Mouse (Mus musculus) forebrain, embryonic 10.5 days (tissue): ENCODE data around the gene Nat10. TPM values are rescaled to one million over a fixed set of nuclear protein-coding genes. Genes with fewer than 3 reads are reported as not detected.

Source experiments
- DNase-seq: peaks from one replicate; pipeline ENCODE4 v3.0.0-alpha.2; 2017; ENCODE audit warnings: low spot score; ENCODE audit errors: extremely low spot score
- H3K27ac ChIP-seq: fragments of 300-500 bp; sonication (generic); 2 replicates; pipeline ENCODE4 v1.5.1; 2016; ENCODE audit warnings: mild to moderate bottlenecking
- H3K27me3 ChIP-seq: fragments of 300-500 bp; sonication (generic); 2 replicates; pipeline ENCODE4 v1.6.1; 2016; ENCODE audit warnings: mild to moderate bottlenecking; ENCODE audit not compliant: poor library complexity, severe bottlenecking
- H3K36me3 ChIP-seq: fragments of 300-500 bp; sonication (generic); replicated peaks from 2 replicates; pipeline ENCODE4 v1.6.1; 2016; ENCODE audit warnings: mild to moderate bottlenecking, moderate library complexity
- H3K4me1 ChIP-seq: fragments of 300-500 bp; sonication (generic); 2 replicates; pipeline ENCODE4 v1.6.1; 2016
- H3K4me3 ChIP-seq: fragments of 300-500 bp; sonication (generic); 2 replicates; pipeline ENCODE4 v1.5.1; 2016; ENCODE audit warnings: mild to moderate bottlenecking, moderate library complexity
- H3K9me3 ChIP-seq: fragments of 300-500 bp; sonication (generic); 2 replicates; pipeline ENCODE4 v1.6.1; 2016; ENCODE audit warnings: mild to moderate bottlenecking, moderate library complexity
- WGBS: fragments of 180-500 bp; shearing (Covaris S2); methylation state at CpG from one replicate; pipeline ENCODE4 v1.1.7; 2016; 5-methylcytosine and 5-hydroxymethylcytosine counted together
- polyA plus RNA-seq: library from polyadenylated mRNA; unstranded; fragments of >200 nt; fragmentation: Nextera tagmentation; extraction: Ambion mirVana; gene quantifications from 2 replicates; pipeline ENCODE4 v1.2.1, GENCODE M21; 2016

Gene Nat10
- 37.2 and 37.5 TPM in 2 replicates for polyA plus RNA-seq

DNA sequence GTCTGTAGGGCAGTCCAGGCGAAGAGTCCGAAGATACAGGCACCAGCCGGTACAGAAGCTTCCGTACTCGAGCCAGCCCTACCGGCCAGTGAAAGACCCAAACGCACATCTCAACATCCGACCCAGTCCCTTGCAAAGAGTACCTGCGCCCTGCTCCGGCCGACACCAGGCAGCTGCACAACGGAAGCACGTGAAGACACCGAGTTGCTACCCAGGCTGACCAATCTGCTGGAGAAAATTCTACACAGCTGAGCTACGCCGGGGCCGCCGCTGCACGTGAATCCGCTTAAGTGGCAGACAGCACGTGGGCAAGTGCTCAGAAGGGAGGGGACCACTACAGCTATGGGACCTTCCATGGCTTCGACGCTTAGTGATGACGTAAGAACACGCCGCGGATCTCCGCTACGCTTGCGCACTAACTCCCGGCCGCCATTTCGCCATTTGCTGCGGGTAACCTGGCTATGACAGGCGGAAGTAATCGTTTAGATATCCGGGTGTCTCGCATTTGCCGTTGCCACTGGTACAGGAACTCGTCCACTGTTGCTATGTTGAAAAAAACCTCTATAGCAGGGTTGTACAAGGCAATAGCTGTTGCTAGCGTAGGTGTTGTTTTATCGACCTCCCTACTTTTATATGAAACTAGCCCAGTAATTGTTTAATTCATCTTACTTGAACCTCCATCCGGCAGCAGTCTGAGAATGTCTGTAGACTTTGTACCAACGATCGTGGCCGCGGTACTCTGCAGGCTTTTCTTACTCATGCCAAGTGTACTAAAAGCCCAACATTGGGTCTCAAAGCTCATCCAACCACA is at the start of gene Nat10:
Nat10 (minus strand) TSS at position 365 of the 811 bp plus-strand sequence.
- DNase-seq, result peak; percentile 98
- H3K4me1 ChIP-seq, result peaks cover 24% of the 10 kb centered on the region
- H3K4me3 ChIP-seq, result peak within 1 kb of the TSS; percentile 82
- H3K36me3 ChIP-seq, result peaks cover 32% of the 10 kb centered on the region
- no peaks in the 10 kb centered on the region for H3K27me3 ChIP-seq
- WGBS, result under 1% methylated on average over 47 of the region's 47 CpGs
- peak within 1 kb of the TSS; percentile 83 for H3K27ac ChIP-seq
- H3K9me3 ChIP-seq, result no peaks in the 10 kb centered on the region

DNA sequence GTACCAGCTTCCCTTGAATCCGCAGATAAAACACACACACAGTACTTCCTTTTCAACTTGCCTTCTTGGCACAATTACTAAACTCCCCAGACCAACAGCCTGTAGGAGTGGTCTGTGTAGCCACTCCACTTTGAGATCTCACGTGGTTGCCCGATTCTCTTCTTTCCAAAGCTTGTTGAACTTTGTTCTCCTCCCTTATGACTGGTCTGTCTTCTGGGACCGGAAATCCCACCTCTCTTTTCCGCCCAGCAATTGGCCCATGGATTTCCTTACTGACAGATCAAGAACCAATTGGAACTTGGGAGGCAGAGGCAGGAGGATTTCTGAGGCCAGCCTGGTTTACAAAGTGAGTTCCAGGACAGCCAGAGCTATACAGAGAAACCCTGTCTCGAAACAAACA is 49.3 kb upstream of the Nat10 start:
- DNase-seq, result no peak
- WGBS, result 90% methylated on average over 6 of the region's 6 CpGs
- Histone ChIP-seq H3K4me3 (no peak overlapping the region), H3K4me1 (no peaks in the 10 kb centered on the region), H3K36me3 (no peaks in the 10 kb centered on the region), H3K27ac (no peak overlapping the region), H3K27me3 (no peaks in the 10 kb centered on the region), H3K9me3 (no peaks in the 10 kb centered on the region)

DNA sequence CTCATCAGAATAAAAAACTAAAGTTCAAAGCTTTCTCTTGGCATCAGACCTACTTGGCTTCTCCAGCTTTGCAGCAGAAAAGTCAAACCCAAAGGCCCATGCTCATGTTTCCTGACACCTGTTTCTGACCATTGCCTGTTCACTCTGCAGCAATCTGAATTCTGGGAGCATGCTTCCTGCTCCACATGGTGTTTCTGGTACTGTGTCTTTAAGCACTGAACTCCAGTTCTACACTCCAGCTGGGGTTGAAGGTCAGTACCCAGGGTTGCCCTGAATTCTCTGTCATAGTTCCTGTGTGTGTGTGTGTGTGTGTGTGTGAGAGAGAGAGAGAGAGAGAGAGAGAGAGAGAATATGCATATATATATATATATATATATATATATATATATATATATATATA is 47.4 kb upstream of the Nat10 start:
- no peak for DNase-seq
- Histone ChIP-seq H3K4me1 (no peaks in the 10 kb centered on the region), H3K27me3 (no peaks in the 10 kb centered on the region), H3K27ac (no peak overlapping the region), H3K4me3 (no peak overlapping the region), H3K36me3 (no peaks in the 10 kb centered on the region), H3K9me3 (no peaks in the 10 kb centered on the region)

DNA sequence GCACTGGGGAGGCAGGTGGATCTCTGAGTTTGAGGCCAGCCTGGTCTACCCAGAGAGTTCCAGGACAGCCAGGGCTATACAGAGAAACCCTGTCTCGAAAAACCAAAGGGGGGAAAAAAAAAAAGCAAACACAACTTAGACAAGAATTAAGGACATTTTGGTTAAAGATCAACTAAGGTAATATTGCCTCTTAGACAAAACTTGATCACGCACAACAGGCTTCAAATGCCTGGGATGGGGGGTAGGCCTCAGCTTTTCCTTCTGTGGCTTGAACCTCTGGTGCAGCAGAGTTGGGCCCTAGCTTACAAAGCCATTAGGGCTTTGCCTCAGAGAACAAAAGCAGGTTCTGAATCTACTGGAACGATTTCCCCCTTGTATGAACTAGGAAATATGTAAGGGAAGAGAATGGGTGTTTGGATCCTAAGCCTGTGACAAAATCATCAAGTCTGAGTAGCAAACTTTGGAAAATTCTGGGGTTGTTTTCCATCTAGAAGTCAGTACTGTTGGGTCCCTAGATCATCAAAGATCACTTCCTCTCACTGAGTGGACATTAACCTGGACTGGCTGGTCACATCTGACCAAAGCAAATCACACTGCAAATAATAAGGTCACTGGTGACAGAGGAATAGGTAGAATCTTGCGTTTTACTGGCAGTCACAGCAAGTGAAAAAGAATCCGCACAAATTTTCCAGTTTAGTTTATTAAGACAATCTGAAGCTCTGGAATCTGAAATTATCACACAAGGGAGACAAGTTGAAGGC is 42.9 kb upstream of the Nat10 start:
- Histone ChIP-seq H3K27ac (no peak overlapping the region), H3K36me3 (no peaks in the 10 kb centered on the region), H3K9me3 (no peaks in the 10 kb centered on the region), H3K27me3 (no peaks in the 10 kb centered on the region), H3K4me3 (no peak overlapping the region), H3K4me1 (no peaks in the 10 kb centered on the region)
- WGBS, result 90% methylated on average over 5 of the region's 5 CpGs
- no peak for DNase-seq

DNA sequence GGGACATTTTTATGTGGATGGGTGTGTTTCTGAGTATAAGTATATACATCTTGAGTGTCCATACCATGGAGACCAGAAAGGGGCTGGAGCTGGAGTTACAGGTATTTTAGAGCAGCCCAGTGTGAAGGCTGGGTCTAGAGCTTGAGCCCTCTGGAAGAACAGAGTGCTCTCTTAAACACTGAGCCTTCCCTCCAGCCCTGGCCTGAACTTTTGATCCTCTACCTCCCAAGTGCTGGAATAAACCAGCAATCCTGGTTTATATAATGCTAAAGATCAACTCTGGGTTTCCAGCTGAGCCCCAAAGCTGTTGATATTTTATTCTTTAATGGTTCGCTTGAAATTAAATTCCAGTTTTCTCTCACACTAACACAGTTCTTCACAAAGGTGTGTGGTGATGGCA is 41.4 kb upstream of the Nat10 start:
- Histone ChIP-seq H3K27me3 (no peaks in the 10 kb centered on the region), H3K27ac (no peak overlapping the region), H3K4me3 (no peak overlapping the region), H3K36me3 (no peaks in the 10 kb centered on the region), H3K9me3 (no peaks in the 10 kb centered on the region), H3K4me1 (peaks cover 9% of the 10 kb centered on the region)
- DNase-seq, result no peak
- WGBS, result 87% methylated on average over 1 of the region's 1 CpGs

DNA sequence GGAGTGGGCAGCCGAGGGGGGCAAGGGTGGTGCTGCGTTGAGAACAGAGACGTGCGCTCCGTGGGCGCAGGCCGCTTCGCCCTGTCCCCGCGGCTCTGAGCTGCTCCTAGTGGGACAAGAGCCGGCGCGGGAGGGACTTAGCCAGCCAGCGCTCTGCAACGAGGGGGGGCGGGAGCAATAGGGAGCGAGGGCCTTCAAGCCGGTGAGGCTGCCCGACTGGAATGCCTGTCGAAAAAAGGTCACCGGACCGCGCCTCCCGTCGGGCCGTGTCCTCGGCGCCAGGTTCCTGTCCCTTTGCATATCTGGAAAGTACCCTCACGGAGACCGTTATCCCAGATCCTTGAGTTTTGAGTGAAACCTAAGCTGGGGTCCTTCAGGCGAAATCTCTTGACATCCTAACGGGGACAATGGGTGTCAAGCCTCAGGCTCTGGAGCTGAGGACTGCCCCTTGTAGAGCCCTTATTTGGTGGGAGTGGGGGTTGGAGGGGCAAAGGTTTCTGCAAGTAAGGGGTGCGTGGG is 36.5 kb upstream of the Nat10 start, which contains the start of gene Caprin1:
Caprin1 (minus strand) TSS at position 159 of the 519 bp plus-strand sequence.
- H3K27me3 ChIP-seq, result no peaks in the 10 kb centered on the region
- 0% methylated on average over 33 of the region's 33 CpGs for WGBS
- DNase-seq, result peak; percentile 94
- peaks cover 33% of the 10 kb centered on the region for H3K36me3 ChIP-seq
- no peaks in the 10 kb centered on the region for H3K9me3 ChIP-seq
- peak within 1 kb of the TSS; percentile 97 for H3K27ac ChIP-seq
- H3K4me1 ChIP-seq, result peaks cover 36% of the 10 kb centered on the region
- peak within 1 kb of the TSS; percentile 71 for H3K4me3 ChIP-seq

DNA sequence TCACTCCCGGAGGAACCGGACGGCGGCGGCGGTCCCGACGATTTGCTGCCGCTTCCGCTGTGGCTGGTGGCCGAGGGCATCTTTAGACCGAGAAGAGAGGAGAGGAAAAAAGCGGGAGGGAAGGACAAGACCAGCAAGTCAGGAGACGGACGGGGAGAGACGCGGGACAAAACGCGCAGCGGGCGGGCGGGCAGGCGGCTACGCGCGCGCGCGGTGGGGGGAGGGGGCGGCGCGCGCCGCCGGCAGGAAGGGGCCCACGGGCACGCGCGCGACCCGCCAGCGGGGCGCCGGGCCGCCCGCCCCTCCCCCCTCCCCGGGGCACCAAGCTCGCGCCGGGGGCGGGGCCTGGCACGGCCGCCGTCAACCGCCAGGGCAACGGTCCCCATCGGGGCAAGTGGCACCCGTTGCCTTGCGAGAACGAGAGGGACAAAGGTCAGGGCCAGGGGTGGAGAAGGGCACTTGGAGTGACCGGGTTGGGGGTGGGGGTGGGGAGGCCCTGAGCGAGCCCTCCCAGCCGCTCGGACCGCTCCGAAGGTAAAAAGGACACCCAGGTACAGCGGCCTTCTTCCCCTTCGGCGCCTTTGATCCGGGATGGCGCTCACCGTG is 35.9 kb upstream of the Nat10 start:
- Histone ChIP-seq H3K36me3 (peaks cover 39% of the 10 kb centered on the region), H3K9me3 (no peaks in the 10 kb centered on the region), H3K27ac (peak overlapping the region; percentile 97), H3K27me3 (no peaks in the 10 kb centered on the region), H3K4me1 (peaks cover 36% of the 10 kb centered on the region), H3K4me3 (peak overlapping the region; percentile 71)
- DNase-seq, result peak; percentile 83
- WGBS, result under 1% methylated on average over 70 of the region's 72 CpGs

DNA sequence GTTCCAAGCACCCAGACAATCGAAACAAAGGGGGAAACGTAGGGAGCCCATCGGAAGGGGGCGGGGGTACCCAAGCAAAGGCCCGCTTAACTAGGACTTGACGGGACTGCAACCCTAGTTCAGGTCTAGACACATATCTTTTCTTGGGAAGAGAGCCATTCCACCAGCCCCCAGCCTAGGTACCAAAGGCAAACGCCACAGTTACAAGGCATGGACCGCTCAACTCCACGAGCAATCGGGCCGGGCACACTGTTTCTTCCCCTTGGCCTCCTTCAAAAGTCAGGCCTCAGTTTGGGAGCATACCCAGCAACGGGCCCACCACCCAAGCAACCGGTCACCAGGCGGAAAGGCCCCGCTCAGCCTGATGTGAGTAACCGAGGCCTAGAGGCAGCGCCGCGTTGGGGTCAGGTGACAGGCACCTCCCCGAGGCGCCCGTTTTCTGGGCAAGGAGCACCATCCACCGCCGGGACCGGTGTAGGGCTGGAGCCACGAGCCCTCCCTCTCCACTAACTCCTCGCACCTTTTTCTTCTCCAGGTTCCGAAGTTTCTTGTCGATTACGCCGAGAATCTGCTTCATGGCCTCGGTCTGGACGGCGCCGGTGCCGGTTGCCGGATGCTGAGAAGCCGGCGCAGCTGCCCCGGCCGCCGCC is 35.3 kb upstream of the Nat10 start:
- WGBS, result under 1% methylated on average over 42 of the region's 42 CpGs
- H3K27ac ChIP-seq, result peak overlapping the region; percentile 97
- DNase-seq, result peak; percentile 67
- H3K9me3 ChIP-seq, result no peaks in the 10 kb centered on the region
- peaks cover 45% of the 10 kb centered on the region for H3K36me3 ChIP-seq
- H3K27me3 ChIP-seq, result no peaks in the 10 kb centered on the region
- peak overlapping the region; percentile 71 for H3K4me3 ChIP-seq
- H3K4me1 ChIP-seq, result peaks cover 36% of the 10 kb centered on the region

DNA sequence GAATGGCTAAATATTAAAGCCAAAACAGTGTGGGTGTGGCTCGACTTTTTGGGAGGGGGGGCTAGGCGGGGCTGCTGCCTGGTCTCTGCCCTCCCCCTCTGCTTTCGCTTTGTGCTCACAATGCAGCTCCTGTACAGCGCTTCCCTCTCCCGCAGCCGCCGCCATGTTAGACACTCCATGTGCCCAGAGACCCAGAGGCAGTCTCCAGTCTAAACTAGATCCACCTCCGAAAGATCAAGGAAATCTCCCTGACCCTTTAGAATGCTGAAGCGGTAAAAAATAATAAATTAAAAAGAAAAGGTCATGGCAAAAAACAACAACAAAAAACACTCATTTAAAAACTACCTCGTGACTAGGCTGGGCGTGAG is 34.8 kb upstream of the Nat10 start:
- H3K9me3 ChIP-seq, result no peaks in the 10 kb centered on the region
- peaks cover 40% of the 10 kb centered on the region for H3K4me1 ChIP-seq
- peaks cover 50% of the 10 kb centered on the region for H3K36me3 ChIP-seq
- DNase-seq, result peak; percentile 79
- H3K27me3 ChIP-seq, result no peaks in the 10 kb centered on the region
- H3K4me3 ChIP-seq, result peak overlapping the region; percentile 71
- under 1% methylated on average over 11 of the region's 11 CpGs for WGBS
- H3K27ac ChIP-seq, result peak overlapping the region; percentile 97

DNA sequence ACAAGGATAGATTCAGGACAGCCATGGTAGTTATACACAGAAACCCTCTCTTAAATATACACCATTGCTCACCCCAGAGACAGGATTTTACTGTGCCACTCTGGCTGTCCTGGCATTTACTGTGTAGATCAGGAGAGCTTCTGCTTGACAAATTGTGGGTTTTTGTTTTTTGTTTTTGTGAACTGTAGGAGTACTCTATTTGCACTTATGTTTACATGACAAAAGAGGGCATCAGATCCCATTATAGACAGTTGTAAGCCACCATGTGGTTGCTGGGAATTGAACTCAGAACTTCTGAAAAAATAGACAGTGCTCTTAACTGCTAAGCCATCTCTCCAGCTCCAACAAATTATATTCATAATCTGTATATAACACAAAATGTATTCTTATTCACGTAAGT is 30.9 kb upstream of the Nat10 start:
- WGBS, result 94% methylated on average over 1 of the region's 1 CpGs
- Histone ChIP-seq H3K36me3 (peaks cover 86% of the 10 kb centered on the region), H3K4me1 (peaks cover 39% of the 10 kb centered on the region), H3K27ac (no peak overlapping the region), H3K9me3 (no peaks in the 10 kb centered on the region), H3K4me3 (no peak overlapping the region), H3K27me3 (no peaks in the 10 kb centered on the region)
- DNase-seq, result no peak

DNA sequence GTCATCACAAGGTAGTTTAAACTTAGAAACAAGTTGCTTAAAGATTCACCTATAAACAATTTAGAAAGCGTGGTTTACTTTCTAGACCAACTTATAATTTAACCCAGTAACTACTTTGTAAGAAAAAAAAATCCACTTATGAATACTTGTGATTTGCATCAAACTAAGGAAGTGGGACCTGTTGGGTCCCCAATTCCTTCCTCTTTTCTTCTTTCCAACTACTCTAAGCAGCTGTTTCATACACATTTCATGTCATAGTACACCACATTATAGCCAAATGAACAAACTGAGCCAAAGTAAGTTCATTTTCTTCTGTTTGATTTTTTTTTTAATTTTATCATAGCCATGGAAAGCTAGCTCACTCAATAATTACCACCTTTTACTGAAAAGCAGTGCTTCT is 24.7 kb upstream of the Nat10 start:
- 95% methylated on average over 1 of the region's 1 CpGs for WGBS
- Histone ChIP-seq H3K27ac (no peak overlapping the region), H3K9me3 (no peaks in the 10 kb centered on the region), H3K27me3 (no peaks in the 10 kb centered on the region), H3K4me3 (no peak overlapping the region), H3K4me1 (peaks cover 8% of the 10 kb centered on the region; the same call in 1 of the 2 replicates), H3K36me3 (peaks cover 95% of the 10 kb centered on the region)
- no peak for DNase-seq

DNA sequence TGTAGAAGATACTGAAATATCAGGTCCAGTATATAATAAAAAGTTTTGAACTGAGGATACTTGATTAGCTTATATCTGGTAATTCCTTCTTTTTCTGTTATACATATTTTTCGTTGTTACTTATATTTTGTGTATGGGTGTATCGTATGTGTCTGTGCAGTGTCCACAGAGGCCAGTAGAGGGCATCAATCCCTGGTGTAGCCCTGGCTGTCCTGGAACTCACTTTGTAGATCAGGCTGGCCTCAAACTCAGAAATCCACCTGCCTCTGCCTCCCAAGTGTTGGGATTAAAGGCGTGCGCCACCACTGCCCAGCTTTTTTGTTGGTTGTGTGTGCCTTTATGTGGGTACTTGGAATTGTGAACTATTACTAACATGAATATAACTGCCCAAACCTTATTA is 23.6 kb upstream of the Nat10 start:
- H3K9me3 ChIP-seq, result no peaks in the 10 kb centered on the region
- H3K27ac ChIP-seq, result no peak overlapping the region
- DNase-seq, result no peak
- H3K36me3 ChIP-seq, result peaks cover 95% of the 10 kb centered on the region
- H3K4me3 ChIP-seq, result no peak overlapping the region
- no peaks in the 10 kb centered on the region for H3K4me1 ChIP-seq
- WGBS, result 91% methylated on average over 4 of the region's 4 CpGs
- no peaks in the 10 kb centered on the region for H3K27me3 ChIP-seq
